Mouse (Mus musculus): ENCODE measurements around the gene Pigq. TPM values are rescaled to one million over a fixed set of nuclear protein-coding genes. Genes with fewer than 3 reads are reported as not detected.

Gene Pigq
- total RNA-seq, 1 experiment from 2014 or later, result 110 TPM

- no peak for DNase-seq
Observed at GRCm38 (mm10) chr17:25958771-25959494, 14.2 kb upstream of the Pigq start.

GRCm38 (mm10) chr17:25957586-25958051 is 12.9 kb upstream of the Pigq start:
- DNase-seq, result peak; percentile 2

GRCm38 (mm10) chr17:25956631-25957030 is 11.9 kb upstream of the Pigq start:
- no peak for DNase-seq

- DNase-seq, result peak; percentile 9
Observed at GRCm38 (mm10) chr17:25956201-25956600, 11.5 kb upstream of the Pigq start.

GRCm38 (mm10) chr17:25955736-25956135 is 11.0 kb upstream of the Pigq start:
- no peak for DNase-seq

- no peak for DNase-seq
Observed at GRCm38 (mm10) chr17:25954671-25955070, 9.9 kb upstream of the Pigq start.

GRCm38 (mm10) chr17:25953161-25953560 is 8.4 kb upstream of the Pigq start:
- no peak for DNase-seq

- no peak for DNase-seq
Observed at GRCm38 (mm10) chr17:25951803-25952623, 7.3 kb upstream of the Pigq start, which contains the start of gene A930017K11Rik. A930017K11Rik (minus strand) TSS chr17:25952565.

GRCm38 (mm10) chr17:25951225-25951802 is 6.6 kb upstream of the Pigq start:
- no peak for DNase-seq

- DNase-seq, result no peak
Observed at GRCm38 (mm10) chr17:25950706-25951105, 6.0 kb upstream of the Pigq start.

- DNase-seq, result no peak
Observed at GRCm38 (mm10) chr17:25949981-25950380, 5.2 kb upstream of the Pigq start.

GRCm38 (mm10) chr17:25948051-25948450 is 3.3 kb upstream of the Pigq start:
- DNase-seq, result no peak

- no peak for DNase-seq
Observed at GRCm38 (mm10) chr17:25947576-25947975, 2.8 kb upstream of the Pigq start.

GRCm38 (mm10) chr17:25946891-25947290 is 2.2 kb upstream of the Pigq start:
- no peak for DNase-seq

GRCm38 (mm10) chr17:25946349-25946748 is 1.6 kb upstream of the Pigq start:
- DNase-seq, result no peak

GRCm38 (mm10) chr17:25945517-25946155 is 900 bp upstream of the Pigq start:
- peak; percentile 38 for DNase-seq

GRCm38 (mm10) chr17:25943769-25944168 is 967 bp downstream of the Pigq start:
- no peak for DNase-seq

GRCm38 (mm10) chr17:25943221-25943620 is 1.5 kb downstream of the Pigq start:
- DNase-seq, result no peak

GRCm38 (mm10) chr17:25942597-25943151 is 2.1 kb downstream of the Pigq start:
- no peak for DNase-seq

- peak; percentile 84 for DNase-seq
Observed at GRCm38 (mm10) chr17:25941511-25942241, 3.1 kb downstream of the Pigq start.

- peak; percentile 33 for DNase-seq
Observed at GRCm38 (mm10) chr17:25934526-25934925, 10.2 kb downstream of the Pigq start.
